8 mouse cellular contexts compared by ENCODE assay signal in the genomic region with DNA sequence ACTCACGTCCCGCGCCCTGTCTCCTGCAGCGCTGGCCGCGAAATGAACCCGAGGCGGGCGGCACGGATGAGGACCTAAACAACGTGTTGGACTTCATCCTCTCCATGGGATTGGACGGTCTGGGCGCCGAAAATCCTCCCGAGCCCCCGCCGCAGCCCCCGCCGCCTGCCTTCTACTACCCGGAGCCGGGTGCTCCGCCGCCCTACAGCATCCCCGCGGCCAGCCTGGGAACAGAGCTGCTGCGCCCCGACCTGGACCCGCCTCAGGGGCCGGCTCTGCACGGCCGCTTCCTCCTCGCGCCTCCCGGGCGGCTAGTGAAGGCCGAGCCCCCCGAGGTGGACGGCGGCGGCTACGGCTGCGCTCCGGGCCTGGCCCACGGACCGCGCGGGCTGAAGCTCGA. TPM values are rescaled to one million over a fixed set of nuclear protein-coding genes. Genes with fewer than 3 reads are reported as not detected.
DNase-seq lines count a peak whose midpoint lies in the region; ATAC-seq and TF ChIP-seq lines count a peak whose summit lies in the region.

No protein-coding gene starts in this region.

- H3K4me2 ChIP-seq in hindbrain, embryonic 12.5 days (replicated peaks): peak overlapping the region; percentile 88

- no peaks in the 10 kb centered on the region for H3K36me3 ChIP-seq in hindbrain, embryonic 12.5 days
- H3K36me3 ChIP-seq in macrophage (ENCODE audit: inconsistent target): no peaks in the 10 kb centered on the region

- H3K27me3 ChIP-seq in hindbrain, embryonic 12.5 days: peaks cover 51% of the 10 kb centered on the region

- peaks cover 26% of the 10 kb centered on the region for H3K79me2 ChIP-seq in macrophage (ENCODE audit: inconsistent target)

- no peak for TF ChIP-seq CTCF in gastrocnemius, adult 2 months (IDR thresholded peaks at IDR 0.05)

- peaks cover 29% of the 10 kb centered on the region for H3K4me1 ChIP-seq in hindbrain, embryonic 12.5 days

- intact Hi-C loops in gastrocnemius, adult 2 months (cut with DNase I): loop anchor here (2.0 kb wide), 1 partner anchor 25 kb away; no protein-coding TSS in a partner anchor

- ATAC-seq in hindbrain, embryonic 12.5 days (ENCODE audit: low FRiP score): peak; percentile 11; the same call in 1 of the 2 replicates
- ATAC-seq in megakaryocyte progenitor cell, adult 5-6 weeks (replicated peaks; ENCODE audit: poor library complexity): no peak

- 2% methylated on average over 48 of the region's 48 CpGs for WGBS in hindbrain, embryonic 12.5 days
- WGBS in macrophage (ENCODE audit: missing documents): 1% methylated on average over 42 of the region's 48 CpGs

- H3K27ac ChIP-seq in gastrocnemius, adult 2 months: peak overlapping the region; percentile 94
- no peak overlapping the region for H3K27ac ChIP-seq in hindbrain, embryonic 12.5 days
- peak overlapping the region; percentile 71 for H3K27ac ChIP-seq in macrophage

- H3K9ac ChIP-seq in hindbrain, embryonic 12.5 days: peak overlapping the region; percentile 64

- peak; percentile 65 for DNase-seq in gastrocnemius, adult 2 months
- DNase-seq in gastrocnemius, adult 18-20 months (ENCODE audit: low spot score): no peak
- peak; percentile 24 to 75 for DNase-seq in spleen, postnatal 4 days (ENCODE audit: low spot score in 2 of 2)
- no peak for DNase-seq in spleen, adult 12 weeks (ENCODE audit: low spot score)
- DNase-seq in frontal cortex, postnatal 36 days (ENCODE audit: low spot score in 2 of 2): no peak

- no peaks in the 10 kb centered on the region for H3K9me3 ChIP-seq in hindbrain, embryonic 12.5 days (replicated peaks)

- H3K4me3 ChIP-seq in gastrocnemius, adult 2 months: peak overlapping the region; percentile 77
- peak overlapping the region; percentile 49 for H3K4me3 ChIP-seq in hindbrain, embryonic 12.5 days
- peak overlapping the region; percentile 66 for H3K4me3 ChIP-seq in macrophage (ENCODE audit: inconsistent target)

RNA-seq across cellular contexts. Expression of a gene that starts 0.6 kb away (rescaled TPM):
- total RNA-seq in gastrocnemius, adult 2 months (2021): 10 to 100 TPM in 1 of 2 experiments, 1 to 10 TPM in 1; 9.1 to 38.9 TPM
- total RNA-seq in gastrocnemius, adult 18-20 months (2021): 10 to 100 TPM; 22.5 to 37.9 TPM
- polyA plus RNA-seq in hindbrain, embryonic 12.5 days (2016; fragmentation: Nextera tagmentation; extraction: Ambion mirVana): 9.4 and 10.3 TPM in 2 replicates
- total RNA-seq in macrophage (2018; cell fraction: chromatin; rRNA removed): 10 to 100 TPM in 16 of 26 experiments, 1 to 10 TPM in 10; 4.1 to 68.4 (median 11.7) TPM
- total RNA-seq in macrophage (2018; cell fraction: cytosol; rRNA removed): 10 to 100 TPM in 25 of 26 experiments, 1 to 10 TPM in 1; 7.5 to 87.4 (median 24.8) TPM
- 10 to 100 TPM; 12.5 to 98.5 (median 28.2) TPM for total RNA-seq in macrophage (2018; cell fraction: nucleus; rRNA removed)
- polyA plus RNA-seq in macrophage (2018): 3.1 to 17.3 TPM (median 5.7 TPM) in 3 replicates
- total RNA-seq in megakaryocyte progenitor cell, adult 5-6 weeks (2015): 10.8 and 21.8 TPM in 2 replicates
- total RNA-seq in megakaryocyte progenitor cell, adult 5-6 weeks (2017): 2.0 and 6.6 TPM in 2 replicates

RNA-seq across cellular contexts. Expression of a gene that starts 14.3 kb away (rescaled TPM):
- 1 to 10 TPM; 2.8 to 4.8 TPM for total RNA-seq in gastrocnemius, adult 2 months (2021)
- total RNA-seq in gastrocnemius, adult 18-20 months (2021): 1 to 10 TPM; 1.8 to 3.4 TPM
- polyA plus RNA-seq in hindbrain, embryonic 12.5 days (2016; fragmentation: Nextera tagmentation; extraction: Ambion mirVana): 19.1 and 21.2 TPM in 2 replicates
- 1 to 10 TPM in 4 of 26 experiments, under 1 TPM in 3, not detected in 19; 0.82 to 1.6 (median 1.3) TPM for total RNA-seq in macrophage (2018; cell fraction: chromatin; rRNA removed)
- 1 to 10 TPM; 1.2 to 3.9 (median 2.3) TPM for total RNA-seq in macrophage (2018; cell fraction: cytosol; rRNA removed)
- 1 to 10 TPM in 10 of 26 experiments, under 1 TPM in 8, not detected in 8; 0.70 to 2.0 (median 1.1) TPM for total RNA-seq in macrophage (2018; cell fraction: nucleus; rRNA removed)
- 1.1 to 6.6 TPM (median 2.6 TPM) in 3 replicates for polyA plus RNA-seq in macrophage (2018)
- 58.7 and 76.6 TPM in 2 replicates for total RNA-seq in megakaryocyte progenitor cell, adult 5-6 weeks (2015)
- total RNA-seq in megakaryocyte progenitor cell, adult 5-6 weeks (2017): 68.3 and 86.8 TPM in 2 replicates

Comparison
In these comparisons a context has a peak if more than half of its experiments do, and no peak if none do; other contexts are left out.
1. DNase-seq: peak in gastrocnemius, adult 2 months (single experiment) and spleen, postnatal 4 days (2 of 2); none in gastrocnemius, adult 18-20 months (single experiment), spleen, adult 12 weeks (single experiment) and frontal cortex, postnatal 36 days (0 of 2).
2. RNA of a gene that starts 14.3 kb away (total RNA-seq): 58.7 to 86.8 TPM in megakaryocyte progenitor cell, adult 5-6 weeks; 2.8 to 4.8 TPM in gastrocnemius, adult 2 months and 1.8 to 3.4 TPM in gastrocnemius, adult 18-20 months; every median in the first group is over 10 times any median in the second.
3. Peak in every context shown above with its lines, with median percentiles within 50 percentile points of each other: H3K4me3 ChIP-seq.